Mouse (Mus musculus) central nervous system, embryonic 18 days (tissue): Measurements from ENCODE around the gene Gm20765. TPM values are rescaled to one million over a fixed set of nuclear protein-coding genes. Genes with fewer than 3 reads are reported as not detected.

ENCODE experiments used
- polyA plus RNA-seq: library from polyadenylated mRNA; depleted of rRNA; stranded (reverse); fragments of >200 nt; gene quantifications from 2 replicates; pipeline ENCODE4 v1.2.3, GENCODE M21; 2012; rRNA removed

Gene Gm20765
- polyA plus RNA-seq, result not detected in 2 replicates

GRCm38 (mm10) chr10:104185233-104185632 lies at the start of gene Gm20765:
TSS of gene Gm20765 (plus strand) at chr10:104185533.

DNA sequence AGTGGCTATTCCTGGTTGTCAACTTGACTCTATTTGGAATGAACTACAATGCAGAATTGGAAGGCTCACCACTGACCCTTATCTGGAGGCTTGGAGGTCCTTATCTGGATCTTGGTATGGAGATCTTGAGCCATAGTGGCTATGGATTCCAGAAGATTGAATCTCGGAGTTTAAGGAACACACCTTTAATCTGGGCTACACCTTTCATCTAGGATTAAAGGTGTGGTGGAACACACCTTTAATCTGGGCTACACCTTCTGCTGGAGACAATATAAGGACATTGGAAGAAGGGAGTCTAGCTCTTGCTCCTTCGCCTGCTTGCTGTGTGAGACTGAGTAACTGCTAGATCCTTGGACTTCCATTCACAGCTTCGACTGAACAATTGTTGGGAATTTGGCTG lies 42.6 kb upstream of the Gm20765 start, which contains the start of gene Gm21293:
Gm21293 (plus strand) TSS at position 301 of the 400 bp plus-strand sequence.

GRCm38 (mm10) chr10:104151197-104151596 lies 34.1 kb upstream of the Gm20765 start, which contains the start of gene Gm6763:
TSS of gene Gm6763 (plus strand) at chr10:104151497.

DNA sequence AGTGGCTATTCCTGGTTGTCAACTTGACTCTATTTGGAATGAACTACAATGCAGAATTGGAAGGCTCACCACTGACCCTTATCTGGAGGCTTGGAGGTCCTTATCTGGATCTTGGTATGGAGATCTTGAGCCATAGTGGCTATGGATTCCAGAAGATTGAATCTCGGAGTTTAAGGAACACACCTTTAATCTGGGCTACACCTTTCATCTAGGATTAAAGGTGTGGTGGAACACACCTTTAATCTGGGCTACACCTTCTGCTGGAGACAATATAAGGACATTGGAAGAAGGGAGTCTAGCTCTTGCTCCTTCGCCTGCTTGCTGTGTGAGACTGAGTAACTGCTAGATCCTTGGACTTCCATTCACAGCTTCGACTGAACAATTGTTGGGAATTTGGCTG lies 25.6 kb upstream of the Gm20765 start, which contains the start of gene Gm8764:
Gm8764 (plus strand) TSS at position 301 of the 400 bp plus-strand sequence.

GRCm38 (mm10) chr10:104168215-104168614 lies 17.1 kb upstream of the Gm20765 start, which contains the start of gene Gm21304:
TSS of gene Gm21304 (plus strand) at chr10:104168515.

DNA sequence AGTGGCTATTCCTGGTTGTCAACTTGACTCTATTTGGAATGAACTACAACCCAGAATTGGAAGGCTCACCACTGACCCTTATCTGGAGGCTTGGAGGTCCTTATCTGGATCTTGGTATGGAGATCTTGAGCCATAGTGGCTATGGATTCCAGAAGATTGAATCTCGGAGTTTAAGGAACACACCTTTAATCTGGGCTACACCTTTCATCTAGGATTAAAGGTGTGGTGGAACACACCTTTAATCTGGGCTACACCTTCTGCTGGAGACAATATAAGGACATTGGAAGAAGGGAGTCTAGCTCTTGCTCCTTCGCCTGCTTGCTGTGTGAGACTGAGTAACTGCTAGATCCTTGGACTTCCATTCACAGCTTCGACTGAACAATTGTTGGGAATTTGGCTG lies 8.6 kb upstream of the Gm20765 start, which contains the start of gene Gm21312:
Gm21312 (plus strand) TSS at position 301 of the 400 bp plus-strand sequence.

DNA sequence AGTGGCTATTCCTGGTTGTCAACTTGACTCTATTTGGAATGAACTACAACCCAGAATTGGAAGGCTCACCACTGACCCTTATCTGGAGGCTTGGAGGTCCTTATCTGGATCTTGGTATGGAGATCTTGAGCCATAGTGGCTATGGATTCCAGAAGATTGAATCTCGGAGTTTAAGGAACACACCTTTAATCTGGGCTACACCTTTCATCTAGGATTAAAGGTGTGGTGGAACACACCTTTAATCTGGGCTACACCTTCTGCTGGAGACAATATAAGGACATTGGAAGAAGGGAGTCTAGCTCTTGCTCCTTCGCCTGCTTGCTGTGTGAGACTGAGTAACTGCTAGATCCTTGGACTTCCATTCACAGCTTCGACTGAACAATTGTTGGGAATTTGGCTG lies 8.4 kb downstream of the Gm20765 start, which contains the start of gene Gm4340:
Gm4340 (plus strand) TSS at position 301 of the 400 bp plus-strand sequence.

Other genes with a start within 250 kb of the Gm20765 start
- gene Gm21293, start 42.5 kb upstream of the Gm20765 start, polyA plus RNA-seq, result not detected in 2 replicates
- not detected in 2 replicates for gene Gm6763, start 34.0 kb upstream of the Gm20765 start, polyA plus RNA-seq
- not detected in 2 replicates for gene Gm8764, start 25.5 kb upstream of the Gm20765 start, polyA plus RNA-seq
- gene Gm21304, start 17.0 kb upstream of the Gm20765 start, polyA plus RNA-seq, result not detected in 2 replicates
- not detected in 2 replicates for gene Gm21312, start 8.5 kb upstream of the Gm20765 start, polyA plus RNA-seq
- not detected in 2 replicates for gene Gm4340, start 8.5 kb downstream of the Gm20765 start, polyA plus RNA-seq